In the genomic region with DNA sequence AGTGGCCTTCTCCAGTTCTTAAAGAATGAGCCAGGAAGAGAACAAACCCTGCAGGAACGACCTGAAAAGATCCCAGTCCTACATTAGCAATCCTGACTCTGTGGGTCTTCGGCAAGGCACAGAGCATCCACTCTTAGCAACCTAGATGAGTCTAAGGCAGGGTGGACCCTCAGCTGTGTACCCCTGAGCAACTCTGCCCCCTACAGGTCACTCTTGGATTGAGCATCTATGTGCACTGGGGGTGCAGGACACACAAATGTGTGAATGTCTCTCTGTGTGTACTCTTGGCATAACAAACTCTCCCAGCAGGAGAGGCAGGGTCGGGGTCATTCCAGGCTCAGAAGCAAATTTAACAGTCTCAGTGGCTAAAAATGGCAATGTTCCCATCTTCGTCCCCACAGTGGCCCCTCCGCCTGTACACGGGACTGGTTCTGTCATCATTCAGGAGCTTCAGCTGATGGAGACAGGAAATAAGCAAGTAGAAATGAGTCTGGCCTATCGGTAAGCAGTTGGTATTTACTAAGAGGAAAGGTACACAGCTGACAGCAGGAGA, we compare ENCODE assay signal across 9 mouse cellular contexts. TPM values are rescaled to one million over a fixed set of nuclear protein-coding genes. Genes with fewer than 3 reads are reported as not detected.
DNase-seq lines count a peak whose midpoint lies in the region; ATAC-seq and TF ChIP-seq lines count a peak whose summit lies in the region.
"Had no signal": no experiment of that assay in that cellular context is flagged by ENCODE, and none has a peak within 500 bp of the region (broad histone marks: within the 10 kb centered on the region; RNA-seq: fewer than 3 reads in every experiment).

No protein-coding gene starts in this region.

- DNase-seq in heart, adult 11 months = peak; percentile 94
- no peak for DNase-seq in heart, postnatal 25 days (ENCODE audit: low spot score)
- peak; percentile 17 to 60 for DNase-seq in spleen, adult 18-20 months
- no peak for DNase-seq in spleen, adult 12 weeks (ENCODE audit: low spot score)
- peak; percentile 67 for DNase-seq in heart, postnatal 0 days (ENCODE audit: low spot score)
- no peak for DNase-seq in cerebellum, adult 8-10 months

- no peaks in the 10 kb centered on the region for H3K9me3 ChIP-seq in heart, postnatal 0 days (replicated peaks; ENCODE audit: control insufficient read depth, low read length)

- peak; percentile 63 for ATAC-seq in heart, postnatal 0 days (ENCODE audit: insufficient read depth, low read depth)
- ATAC-seq in neutrophil, adult 5-6 weeks (ENCODE audit: extremely low read depth, insufficient number of reproducible peaks, low FRiP score, poor library complexity, severe bottlenecking) = peak; percentile 59
- ATAC-seq in erythroblast, adult 5-6 weeks (replicated peaks; ENCODE audit: low FRiP score, poor library complexity, severe bottlenecking) = no peak

- no peak for TF ChIP-seq EP300 in heart, postnatal 0 days (IDR thresholded peaks at IDR 0.05; ENCODE audit: low read depth)

- H3K36me3 ChIP-seq in heart, postnatal 0 days (replicated peaks; ENCODE audit: control insufficient read depth, insufficient read depth, low read length) = no peaks in the 10 kb centered on the region

- no peak overlapping the region for H3K4me2 ChIP-seq in heart, postnatal 0 days (ENCODE audit: low read depth, low read length)

- no peak overlapping the region for H3K4me3 ChIP-seq in heart, postnatal 0 days (ENCODE audit: low read depth, low read length)
- H3K4me3 ChIP-seq: myocyte had no signal

- WGBS in heart, postnatal 0 days = 21% methylated on average over 7 of the region's 7 CpGs

- TF ChIP-seq CTCF in heart, postnatal 0 days (IDR thresholded peaks at IDR 0.05; ENCODE audit: low read depth) = peak; percentile 63

- H3K9ac ChIP-seq in heart, postnatal 0 days (replicated peaks; ENCODE audit: low read depth, low read length) = no peak overlapping the region

- H3K27me3 ChIP-seq in heart, postnatal 0 days (ENCODE audit: control insufficient read depth, insufficient read depth, low read length) = no peaks in the 10 kb centered on the region

- peak overlapping the region; percentile 62 for H3K27ac ChIP-seq in heart, postnatal 0 days (ENCODE audit: low read depth)

- peaks cover 13% of the 10 kb centered on the region for H3K4me1 ChIP-seq in heart, postnatal 0 days (ENCODE audit: control insufficient read depth, insufficient read depth)

- intact Hi-C loops in heart, postnatal 25 days (cut with DNase I) = loop anchor here (5.0 kb wide), 2 partner anchors 66 to 79 kb away; no protein-coding TSS in a partner anchor

RNA-seq across cellular contexts. Expression of a gene that starts 39.3 kb away (rescaled TPM):
- total RNA-seq in heart, postnatal 25 days (2021) = 10 to 100 TPM; 25.0 to 28.2 TPM
- 18.5 and 21.1 TPM in 2 replicates for total RNA-seq in heart, postnatal 0 days (2014; rRNA removed; ENCODE audit: low replicate concordance)
- polyA plus RNA-seq in heart, postnatal 0 days (2015; fragmentation: Nextera tagmentation; extraction: Ambion mirVana) = 8.0 and 8.2 TPM in 2 replicates
- 1.8 and 2.1 TPM in 2 replicates for total RNA-seq in neutrophil, adult 5-6 weeks (2017)
- total RNA-seq in erythroblast, adult 5-6 weeks (2015; ENCODE audit: low replicate concordance) = 1.3 and 1.7 TPM in 2 replicates
- 0.17 and 0.42 TPM in 2 replicates for total RNA-seq in erythroblast, adult 5-6 weeks (2017; ENCODE audit: low replicate concordance)

Comparison
In these comparisons a context has a peak if more than half of its experiments do, and no peak if none do; other contexts are left out.
1. DNase-seq: peak in heart, adult 11 months (single experiment), spleen, adult 18-20 months (2 of 2) and heart, postnatal 0 days (single experiment); none in heart, postnatal 25 days (single experiment), spleen, adult 12 weeks (single experiment) and cerebellum, adult 8-10 months (single experiment).